Comparison of ENCODE assay signal across 8 mouse cellular contexts in the genomic region with DNA sequence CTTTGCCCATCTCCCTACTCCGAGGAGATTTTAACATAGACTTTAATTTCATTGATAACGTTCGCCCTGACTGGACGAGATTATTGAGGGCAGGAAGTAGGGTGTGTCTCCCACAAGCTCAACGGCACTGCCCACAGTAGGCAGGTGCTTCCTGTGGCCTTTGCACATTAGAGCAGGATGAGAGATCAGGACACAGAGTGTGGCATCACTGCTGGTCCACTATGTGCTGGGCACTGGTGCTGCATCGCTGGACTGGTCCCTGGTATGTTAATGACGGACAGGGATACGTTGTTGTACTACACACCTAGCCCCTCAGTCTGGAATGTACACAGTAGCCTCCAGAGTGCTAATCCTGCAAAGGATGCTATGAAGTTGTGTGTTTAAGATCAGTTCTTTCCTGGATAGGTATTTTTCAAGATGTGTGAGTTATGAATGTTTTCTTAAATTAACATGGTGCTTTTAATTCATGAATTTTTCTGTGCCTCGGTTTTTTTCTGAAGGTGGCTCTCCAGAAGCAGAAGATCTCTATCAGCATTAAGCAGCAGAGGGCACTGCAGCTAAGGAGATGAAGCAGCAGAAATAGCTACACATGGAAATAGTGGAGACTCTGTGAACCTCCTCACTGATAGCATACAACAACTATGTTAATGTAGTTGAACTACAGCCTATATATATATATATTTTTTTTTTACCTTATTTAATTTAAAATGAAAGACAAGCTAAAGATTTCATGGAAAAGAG.
DNase-seq lines count a peak whose midpoint lies in the region; ATAC-seq lines count a peak whose summit lies in the region.

No protein-coding gene starts in this region.

- no peak overlapping the region for H3K4me3 ChIP-seq in heart, embryonic 12.5 days
- H3K4me3 ChIP-seq in erythroblast, embryonic 14.5 days (replicated peaks), result peak overlapping the region; percentile 36

- no peak overlapping the region for H3K27ac ChIP-seq in heart, embryonic 12.5 days (ENCODE audit: poor library complexity, severe bottlenecking)

- H3K36me3 ChIP-seq in heart, embryonic 12.5 days, result no peaks in the 10 kb centered on the region
- H3K36me3 ChIP-seq in erythroblast, embryonic 14.5 days (ENCODE audit: control insufficient read depth), result no peaks in the 10 kb centered on the region

- peak; percentile 92 for DNase-seq in heart, adult 11 months
- DNase-seq in brain, embryonic 18.5 days (ENCODE audit: low read depth, low spot score), result peak; percentile 61
- peak; percentile 70 for DNase-seq in heart, postnatal 4 days
- peak; percentile 38 to 53 for DNase-seq in layer of hippocampus, postnatal 36 days
- DNase-seq in right cerebral cortex, postnatal 25 days, result peak; percentile 41

- H3K9me3 ChIP-seq in heart, embryonic 12.5 days (replicated peaks), result peaks cover 5% of the 10 kb centered on the region; the same call in 1 of the 2 replicates
- H3K9me3 ChIP-seq in erythroblast, embryonic 14.5 days (ENCODE audit: control insufficient read depth, low read length), result peaks cover 4% of the 10 kb centered on the region; the same call in 1 of the 2 replicates

- no peak for ATAC-seq in heart, embryonic 12.5 days (ENCODE audit: insufficient number of reproducible peaks, low FRiP score)
- ATAC-seq in megakaryocyte progenitor cell, adult 5-6 weeks (replicated peaks; ENCODE audit: poor library complexity), result peak; percentile 84

- H3K4me2 ChIP-seq in heart, embryonic 12.5 days, result no peak overlapping the region

- no peaks in the 10 kb centered on the region for H3K4me1 ChIP-seq in heart, embryonic 12.5 days (replicated peaks)
- H3K4me1 ChIP-seq in erythroblast, embryonic 14.5 days (ENCODE audit: control insufficient read depth), result peaks cover 14% of the 10 kb centered on the region

- no peak overlapping the region for H3K9ac ChIP-seq in heart, embryonic 12.5 days

- whole genome bisulfite sequencing in heart, embryonic 12.5 days, result 48% methylated on average over 9 of the region's 9 CpGs

- H3K27me3 ChIP-seq in heart, embryonic 12.5 days (replicated peaks), result no peaks in the 10 kb centered on the region
- H3K27me3 ChIP-seq in erythroblast, embryonic 14.5 days (ENCODE audit: control insufficient read depth), result no peaks in the 10 kb centered on the region

Comparison
In these comparisons a context has a peak if more than half of its experiments do, and no peak if none do; other contexts are left out.
1. DNase-seq: peak in every context shown above with its lines; median percentile 92 in heart, adult 11 months; 70 in heart, postnatal 4 days; 61 in brain, embryonic 18.5 days; 46 in layer of hippocampus, postnatal 36 days; 41 in right cerebral cortex, postnatal 25 days.